Mouse (Mus musculus) embryo, embryonic 10.5 days (tissue): ENCODE measurements around the gene Mthfsl.
"Not testable (repeated sequence)": the region's sequence is repeated elsewhere in the genome, so short reads cannot be mapped to it uniquely, and the experiment has no call there.

Experiments used
- DNase-seq: peaks from one replicate; pipeline ENCODE4 v3.0.0-alpha.2; 2015; ENCODE audit warnings: low spot score

Gene Mthfsl

DNA sequence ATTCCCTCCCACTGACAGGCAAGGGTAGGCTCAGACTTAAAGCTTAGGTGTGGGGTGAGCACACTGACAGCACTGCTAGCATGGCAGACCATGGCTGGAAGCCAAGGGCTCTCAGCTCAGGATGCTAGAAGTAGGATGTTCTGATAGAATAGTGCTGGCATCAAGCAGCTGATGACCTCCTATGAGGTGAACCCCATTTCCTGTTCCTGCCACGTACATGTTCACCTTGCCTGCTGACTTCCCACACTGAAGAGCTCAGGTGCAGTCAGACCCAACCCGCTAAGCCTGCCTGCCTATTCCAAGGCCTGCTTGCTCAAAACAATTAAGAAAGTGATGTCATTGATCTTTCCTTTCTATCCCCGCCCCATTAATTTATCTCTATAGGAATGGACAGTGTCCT is 30.6 kb downstream of the Mthfsl start:
- not testable (repeated sequence) for DNase-seq

DNA sequence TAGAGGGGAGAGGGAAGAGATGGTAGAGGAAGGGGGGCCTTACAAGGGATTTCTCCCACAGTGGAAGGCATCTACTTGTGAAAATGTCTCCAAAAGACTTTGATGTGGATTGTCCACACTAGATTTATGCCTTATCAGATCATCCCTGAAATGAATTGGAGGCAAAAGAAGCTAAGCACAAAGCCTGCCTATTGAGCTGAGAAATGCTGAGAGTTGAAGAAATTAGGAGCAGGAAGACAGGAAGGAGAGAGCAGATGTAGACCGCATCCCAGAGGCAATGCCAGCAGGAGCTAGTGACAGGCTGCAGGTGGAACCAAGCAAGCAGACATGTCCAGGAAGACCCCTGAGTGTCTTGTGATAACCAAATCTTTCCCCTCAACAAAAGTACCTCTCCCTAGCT is 33.4 kb downstream of the Mthfsl start:
- not testable (repeated sequence) for DNase-seq

- not testable (repeated sequence) for DNase-seq
Measured at GRCm38 (mm10) chr9:88658341-88658740, 61.8 kb downstream of the Mthfsl start.

DNA sequence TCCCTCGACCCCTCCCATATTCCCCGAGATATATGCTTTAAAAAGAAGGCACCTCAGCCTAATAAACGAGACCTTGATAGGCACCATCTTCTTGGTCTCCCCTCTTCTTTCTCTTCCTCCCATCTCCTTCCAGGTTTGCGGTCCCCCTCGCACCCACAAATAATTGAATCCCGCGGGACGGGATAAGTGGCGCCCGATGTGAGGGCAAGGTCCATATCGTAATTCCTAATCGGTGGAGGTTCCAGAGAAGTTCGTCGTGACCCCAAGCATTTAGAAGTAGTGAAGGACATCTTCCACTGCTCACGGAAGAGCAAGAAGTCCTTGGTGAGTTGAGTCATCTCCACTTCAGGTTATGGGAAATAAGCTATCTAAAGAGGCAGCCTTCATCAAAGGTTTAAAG is 69.4 kb downstream of the Mthfsl start:
- not testable (repeated sequence) for DNase-seq
